ENCODE assay signal across 7 mouse cellular contexts in genomic region chr5:122283828-122284182, GRCm38 (mm10). TPM values are rescaled to one million over a fixed set of nuclear protein-coding genes. Genes with fewer than 3 reads are reported as not detected.
A peak's percentile ranks its signal among the peaks of the same experiment; 100 is the strongest.
DNase-seq lines count a peak whose midpoint lies in the region; ATAC-seq and TF ChIP-seq lines count a peak whose summit lies in the region.

No protein-coding gene starts in this region.

- peak overlapping the region; percentile 96 for H3K4me2 ChIP-seq in liver, embryonic 11.5 days
- peak overlapping the region; percentile 43 for H3K4me2 ChIP-seq in intestine, embryonic 16.5 days (ENCODE audit: low read depth, low read length)
- H3K4me2 ChIP-seq in myocyte (ENCODE audit: low read depth), result peak overlapping the region; percentile 82

- H3ac ChIP-seq in myocyte (ENCODE audit: control insufficient read depth, insufficient read length), result peak overlapping the region; percentile 96

- peaks cover 5% of the 10 kb centered on the region; the same call in 1 of the 2 replicates for H3K36me3 ChIP-seq in liver, embryonic 11.5 days (ENCODE audit: control insufficient read depth, insufficient read depth, low read length)
- peaks cover 22% of the 10 kb centered on the region for H3K36me3 ChIP-seq in forebrain, embryonic 10.5 days (replicated peaks)
- H3K36me3 ChIP-seq in intestine, embryonic 16.5 days (ENCODE audit: control insufficient read depth, insufficient read depth, low read length), result no peaks in the 10 kb centered on the region
- no peaks in the 10 kb centered on the region for H3K36me3 ChIP-seq in myocyte (ENCODE audit: control insufficient read depth, insufficient read depth)

- no peaks in the 10 kb centered on the region for H3K27me3 ChIP-seq in liver, embryonic 11.5 days (replicated peaks; ENCODE audit: control insufficient read depth, insufficient read depth, low read length)
- H3K27me3 ChIP-seq in forebrain, embryonic 10.5 days (ENCODE audit: poor library complexity, severe bottlenecking), result peaks cover 10% of the 10 kb centered on the region; the same call in 1 of the 2 replicates
- no peaks in the 10 kb centered on the region for H3K27me3 ChIP-seq in intestine, embryonic 16.5 days (replicated peaks; ENCODE audit: control insufficient read depth, insufficient read depth, low read length)
- H3K27me3 ChIP-seq in myocyte (ENCODE audit: control insufficient read depth, insufficient read depth, insufficient read length), result no peaks in the 10 kb centered on the region

- H3K79me2 ChIP-seq in myocyte (ENCODE audit: control insufficient read depth, insufficient read depth), result peaks cover 40% of the 10 kb centered on the region

- TF ChIP-seq POLR2A in myocyte (IDR thresholded peaks at IDR 0.05; ENCODE audit: insufficient read length, low read depth), result no peak

- H3K9me3 ChIP-seq in liver, embryonic 11.5 days (ENCODE audit: control insufficient read depth, low read length), result no peaks in the 10 kb centered on the region
- H3K9me3 ChIP-seq in forebrain, embryonic 10.5 days, result no peaks in the 10 kb centered on the region
- H3K9me3 ChIP-seq in intestine, embryonic 16.5 days (ENCODE audit: control insufficient read depth, low read length), result no peaks in the 10 kb centered on the region

- ATAC-seq in liver, embryonic 11.5 days (replicated peaks; ENCODE audit: low FRiP score), result no peak
- ATAC-seq in intestine, embryonic 16.5 days, result no peak

- no peak overlapping the region for H3K27ac ChIP-seq in liver, embryonic 11.5 days (ENCODE audit: low read depth, low read length)
- H3K27ac ChIP-seq in forebrain, embryonic 10.5 days, result peak overlapping the region; percentile 93; the same call in 1 of the 2 replicates
- no peak overlapping the region for H3K27ac ChIP-seq in intestine, embryonic 16.5 days (ENCODE audit: low read length)

- peak overlapping the region; percentile 92 for H3K4me3 ChIP-seq in liver, embryonic 11.5 days (ENCODE audit: low read depth, low read length)
- H3K4me3 ChIP-seq in forebrain, embryonic 10.5 days, result peak overlapping the region; percentile 98
- H3K4me3 ChIP-seq in intestine, embryonic 16.5 days (ENCODE audit: low read length), result peak overlapping the region; percentile 93
- peak overlapping the region; percentile 54 for H3K4me3 ChIP-seq in myocyte

- peaks cover 27% of the 10 kb centered on the region for H3K4me1 ChIP-seq in liver, embryonic 11.5 days (replicated peaks; ENCODE audit: control insufficient read depth, insufficient read depth, low read length)
- H3K4me1 ChIP-seq in forebrain, embryonic 10.5 days, result peaks cover 34% of the 10 kb centered on the region
- H3K4me1 ChIP-seq in intestine, embryonic 16.5 days (ENCODE audit: control insufficient read depth, insufficient read depth, low read length), result peaks cover 22% of the 10 kb centered on the region

- H3K9ac ChIP-seq in liver, embryonic 11.5 days (ENCODE audit: low read depth, low read length), result no peak overlapping the region
- peak overlapping the region; percentile 95; the same call in 1 of the 2 replicates for H3K9ac ChIP-seq in intestine, embryonic 16.5 days (ENCODE audit: low read depth, low read length)

- DNase-seq in liver, embryonic 11.5 days (ENCODE audit: low spot score), result no peak
- DNase-seq in liver, result no peak
- no peak for DNase-seq in forebrain, embryonic 10.5 days (ENCODE audit: extremely low spot score, low spot score)
- DNase-seq in embryo, embryonic 10.5 days (ENCODE audit: low spot score), result no peak
- DNase-seq in thymus, postnatal 25 days, result no peak

- 21% methylated on average over 2 of the region's 2 CpGs for WGBS in liver, embryonic 11.5 days
- WGBS in forebrain, embryonic 10.5 days, result 35% methylated on average over 2 of the region's 2 CpGs
- 33% methylated on average over 2 of the region's 2 CpGs for WGBS in intestine, embryonic 16.5 days

TF ChIP-seq in myocyte, 11 proteins besides CTCF, POLR2A, EP300 and RAD21:
- TF ChIP-seq TCF12 (IDR thresholded peaks at IDR 0.05; ENCODE audit: insufficient read depth, poor library complexity, severe bottlenecking) (no peak), SRF (IDR thresholded peaks at IDR 0.05; ENCODE audit: control insufficient read depth, insufficient read length, low read depth) (no peak), USF1 (IDR thresholded peaks at IDR 0.05; ENCODE audit: low read depth) (no peak), MYOD1 (IDR thresholded peaks at IDR 0.05; ENCODE audit: control insufficient read depth in 1 of 3, insufficient read length in 2 of 3, low read depth in 2 of 3) (no peak), POLR2AphosphoS2 (IDR thresholded peaks at IDR 0.05; ENCODE audit: insufficient read length, low read depth) (no peak), E2F4 (IDR thresholded peaks at IDR 0.05; ENCODE audit: insufficient read depth) (no peak), MYOG (IDR thresholded peaks at IDR 0.05; ENCODE audit: control insufficient read depth in 1 of 3, insufficient read depth in 1 of 3, insufficient read length in 2 of 3, low read depth in 2 of 3) (no peak), CEBPB (IDR thresholded peaks at IDR 0.05; ENCODE audit: insufficient read depth, poor library complexity, severe bottlenecking) (no peak), MAX (IDR thresholded peaks at IDR 0.05; ENCODE audit: low read depth) (no peak), REST (IDR thresholded peaks at IDR 0.05; ENCODE audit: insufficient read depth, insufficient read length) (no peak), TCF3 (IDR thresholded peaks at IDR 0.05; ENCODE audit: insufficient read length, low read depth) (no peak)

RNA-seq across cellular contexts. Expression of gene Pptc7, which starts 0.4 kb away (rescaled TPM):
- 6.7 and 8.2 TPM in 2 replicates for polyA plus RNA-seq in liver, embryonic 11.5 days (2014; fragmentation: Nextera tagmentation; extraction: Ambion mirVana)
- 8.3 and 9.0 TPM in 2 replicates for polyA plus RNA-seq in forebrain, embryonic 10.5 days (2016; fragmentation: Nextera tagmentation; extraction: Ambion mirVana)
- 6.8 and 9.9 TPM in 2 replicates for polyA plus RNA-seq in intestine, embryonic 16.5 days (2015; fragmentation: Nextera tagmentation; extraction: Ambion mirVana)
- polyA plus RNA-seq in myocyte (2012; fragmentation: generic; extraction: Trizol), result 6.2 TPM

RNA-seq across cellular contexts. Expression of gene Tctn1, which starts 19.5 kb away (rescaled TPM):
- polyA plus RNA-seq in liver, embryonic 11.5 days (2014; fragmentation: Nextera tagmentation; extraction: Ambion mirVana), result 2.1 and 3.1 TPM in 2 replicates
- 5.8 and 6.2 TPM in 2 replicates for polyA plus RNA-seq in forebrain, embryonic 10.5 days (2016; fragmentation: Nextera tagmentation; extraction: Ambion mirVana)
- polyA plus RNA-seq in intestine, embryonic 16.5 days (2015; fragmentation: Nextera tagmentation; extraction: Ambion mirVana), result 3.2 and 3.5 TPM in 2 replicates
- 4.7 TPM for polyA plus RNA-seq in myocyte (2012; fragmentation: generic; extraction: Trizol)

Comparison
In these comparisons a context has a peak if more than half of its experiments do, and no peak if none do; other contexts are left out.
1. H3K4me2 ChIP-seq: peak in every context shown above with its lines; median percentile 96 in liver, embryonic 11.5 days; 82 in myocyte; 43 in intestine, embryonic 16.5 days.